In genomic region chr3:95438636-95439035, GRCm38 (mm10) we compare ENCODE assay signal across 15 mouse cellular contexts. TPM values are rescaled to one million over a fixed set of nuclear protein-coding genes. Genes with fewer than 3 reads are reported as not detected.
"Had no signal": no experiment of that assay in that cellular context is flagged by ENCODE, and none has a peak within 500 bp of the region (broad histone marks: within the 10 kb centered on the region; RNA-seq: fewer than 3 reads in every experiment).

No protein-coding gene starts in this region.

RNA-seq across cellular contexts. Expression of gene 4930558C23Rik, which starts 36.0 kb away (rescaled TPM):
- total RNA-seq: megakaryocyte, adult 5-6 weeks; megakaryocyte-erythroid progenitor cell, adult 5-6 weeks had no signal
- polyA plus RNA-seq: lung, embryonic 14.5 days; lung, embryonic 16.5 days; midbrain, embryonic 10.5 days; midbrain, embryonic 12.5 days; midbrain, embryonic 14.5 days; midbrain, embryonic 16.5 days; myocyte; neural tube, embryonic 11.5 days; neural tube, embryonic 13.5 days; neural tube, embryonic 15.5 days; small intestine, adult 2 months; stomach, embryonic 14.5 days; thymus, postnatal 0 days had no signal
